Comparison of ENCODE assay signal across 8 mouse cellular contexts in genomic region chr4:3067265-3067664, GRCm38 (mm10).
A peak's percentile ranks its signal among the peaks of the same experiment; 100 is the strongest.
DNase-seq lines count a peak whose midpoint lies in the region; ATAC-seq and TF ChIP-seq lines count a peak whose summit lies in the region.

No protein-coding gene starts in this region.

- no peaks in the 10 kb centered on the region for H3K4me1 ChIP-seq in heart, adult 2 months (ENCODE audit: control insufficient read depth, insufficient read depth, low read length)
- no peaks in the 10 kb centered on the region for H3K4me1 ChIP-seq in midbrain, embryonic 11.5 days (ENCODE audit: control insufficient read depth, insufficient read depth, low read length)
- H3K4me1 ChIP-seq in midbrain, embryonic 10.5 days = no peaks in the 10 kb centered on the region

- peaks cover 83% of the 10 kb centered on the region for H3K9me3 ChIP-seq in midbrain, embryonic 11.5 days (ENCODE audit: control insufficient read depth, low read length)
- peaks cover 100% of the 10 kb centered on the region for H3K9me3 ChIP-seq in midbrain, embryonic 10.5 days (replicated peaks)

- no peak overlapping the region for H3K9ac ChIP-seq in heart, adult 2 months (ENCODE audit: low read depth, low read length)
- no peak overlapping the region for H3K9ac ChIP-seq in midbrain, embryonic 11.5 days (ENCODE audit: low read length)

- TF ChIP-seq POLR2A in heart, adult 2 months (IDR thresholded peaks at IDR 0.05; ENCODE audit: insufficient read depth, low read depth, low read length) = no peak

- no peak for TF ChIP-seq CTCF in heart, adult 2 months (IDR thresholded peaks at IDR 0.05)

- H3K4me3 ChIP-seq in heart, adult 2 months = no peak overlapping the region
- no peak overlapping the region for H3K4me3 ChIP-seq in midbrain, embryonic 11.5 days (ENCODE audit: low read depth, low read length)
- no peak overlapping the region for H3K4me3 ChIP-seq in midbrain, embryonic 10.5 days

- no peak overlapping the region for H3K4me2 ChIP-seq in midbrain, embryonic 11.5 days

- no peak overlapping the region for H3K27ac ChIP-seq in heart, adult 2 months
- no peak overlapping the region for H3K27ac ChIP-seq in midbrain, embryonic 11.5 days (ENCODE audit: low read depth, low read length)
- no peak overlapping the region for H3K27ac ChIP-seq in midbrain, embryonic 10.5 days (replicated peaks)

- 41% methylated on average over 2 of the region's 2 CpGs for WGBS in heart, adult 2 months
- 53% methylated on average over 2 of the region's 2 CpGs for WGBS in midbrain, embryonic 11.5 days
- 52% methylated on average over 2 of the region's 2 CpGs for WGBS in midbrain, embryonic 10.5 days

- intact Hi-C loops in heart, adult 2 months (cut with DNase I) = loop anchor here (1.0 kb wide), 1 partner anchor 13 kb away; no protein-coding TSS in a partner anchor
- intact Hi-C loops in left cerebral cortex, postnatal 4 days (cut with DNase I) = no loop called here
- intact Hi-C loops in left cerebral cortex, postnatal 36 days (cut with DNase I) = loop anchor here (1.0 kb wide), 1 partner anchor 13 kb away; no protein-coding TSS in a partner anchor

- ATAC-seq in midbrain, embryonic 11.5 days (ENCODE audit: low FRiP score) = peak; percentile 3; the same call in 1 of the 2 replicates

- H3K36me3 ChIP-seq in heart, adult 2 months (ENCODE audit: control insufficient read depth, insufficient read depth, low read length) = no peaks in the 10 kb centered on the region
- H3K36me3 ChIP-seq in midbrain, embryonic 11.5 days (ENCODE audit: control insufficient read depth, insufficient read depth, low read length) = no peaks in the 10 kb centered on the region
- H3K36me3 ChIP-seq in midbrain, embryonic 10.5 days = no peaks in the 10 kb centered on the region

- DNase-seq in heart, adult 2 months = peak; percentile 1 to 14
- DNase-seq in heart, adult 8-10 months (ENCODE audit: low spot score) = no peak
- peak; percentile 81 for DNase-seq in midbrain, embryonic 11.5 days (ENCODE audit: low spot score, missing footprints)
- DNase-seq in midbrain, embryonic 10.5 days (ENCODE audit: low spot score) = no peak
- DNase-seq in heart, postnatal 4 days = peak; percentile 3
- peak; percentile 0 for DNase-seq in spleen, postnatal 36 days (ENCODE audit: low spot score in 2 of 2)
- DNase-seq in left cerebral cortex, postnatal 4 days = no peak
- DNase-seq in left cerebral cortex, postnatal 36 days (ENCODE audit: low spot score in 2 of 2) = no peak

- H3K27me3 ChIP-seq in heart, adult 2 months (ENCODE audit: control insufficient read depth, insufficient read depth, low read length) = no peaks in the 10 kb centered on the region
- H3K27me3 ChIP-seq in midbrain, embryonic 11.5 days (ENCODE audit: control insufficient read depth, insufficient read depth, low read length) = no peaks in the 10 kb centered on the region
- H3K27me3 ChIP-seq in midbrain, embryonic 10.5 days (ENCODE audit: low read depth, poor library complexity, severe bottlenecking) = no peaks in the 10 kb centered on the region

- no peak for TF ChIP-seq EP300 in heart, adult 2 months (IDR thresholded peaks at IDR 0.05; ENCODE audit: insufficient read depth, low read depth, low read length)

- no peaks in the 10 kb centered on the region for H3K79me2 ChIP-seq in heart, adult 2 months (replicated peaks; ENCODE audit: control insufficient read depth, insufficient read depth, low read length)

Comparison
In these comparisons a context has a peak if more than half of its experiments do, and no peak if none do; other contexts are left out.
1. DNase-seq: peak in heart, adult 2 months (2 of 2), midbrain, embryonic 11.5 days (single experiment), heart, postnatal 4 days (single experiment) and spleen, postnatal 36 days (2 of 2); none in heart, adult 8-10 months (single experiment), midbrain, embryonic 10.5 days (single experiment), left cerebral cortex, postnatal 4 days (single experiment) and left cerebral cortex, postnatal 36 days (0 of 2).